Mouse (Mus musculus): Measurements from ENCODE around the gene Ccl11. TPM values are rescaled to one million over a fixed set of nuclear protein-coding genes. Genes with fewer than 3 reads are reported as not detected.
A peak's percentile ranks its signal among the peaks of the same experiment; 100 is the strongest.

Gene Ccl11
- polyA plus RNA-seq, 1 experiment from 2014 or later, result not detected

DNA sequence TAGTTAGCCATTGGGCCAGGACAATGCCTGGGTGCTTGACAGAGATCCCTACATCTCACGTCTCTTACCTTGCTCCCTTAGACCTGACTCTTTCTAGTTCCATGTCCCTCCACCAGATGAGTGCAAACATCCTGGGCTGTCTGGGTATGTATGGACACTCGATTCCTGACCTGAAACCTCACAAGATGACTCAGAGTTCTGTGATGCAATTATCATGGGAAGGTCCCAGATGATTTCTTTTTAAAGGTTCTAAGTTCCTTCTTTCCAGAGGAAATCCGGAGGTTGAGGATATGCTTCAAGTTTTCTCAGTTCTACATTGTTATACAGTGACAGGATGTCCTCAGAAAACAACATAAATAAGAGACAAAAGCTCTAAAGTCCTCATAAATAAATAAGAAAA is 23.2 kb downstream of the Ccl11 start:
- no peaks in the 10 kb centered on the region for H3K27me3 ChIP-seq (ENCODE audit: control insufficient read depth, insufficient read depth, low read length)
- H3K4me3 ChIP-seq (ENCODE audit: low read depth, low read length), result no peak overlapping the region
- 77% methylated on average over 3 of the region's 3 CpGs for WGBS
- H3K27ac ChIP-seq (replicated peaks; ENCODE audit: low read depth, low read length), result no peak overlapping the region
- DNase-seq (ENCODE audit: low spot score) (no peak), ATAC-seq (replicated peaks; ENCODE audit: insufficient number of reproducible peaks, low FRiP score, low TSS enrichment, low read depth) (no peak)
- no peak overlapping the region for H3K4me2 ChIP-seq (ENCODE audit: low read depth, low read length)
- no peaks in the 10 kb centered on the region for H3K36me3 ChIP-seq (replicated peaks; ENCODE audit: control insufficient read depth, insufficient read depth, low read depth, low read length)
- H3K9me3 ChIP-seq (replicated peaks; ENCODE audit: control insufficient read depth, low read length), result no peaks in the 10 kb centered on the region
- no peak overlapping the region for H3K9ac ChIP-seq (replicated peaks; ENCODE audit: low read length)
- no peaks in the 10 kb centered on the region for H3K4me1 ChIP-seq (ENCODE audit: control insufficient read depth, insufficient read depth, low read length)

DNA sequence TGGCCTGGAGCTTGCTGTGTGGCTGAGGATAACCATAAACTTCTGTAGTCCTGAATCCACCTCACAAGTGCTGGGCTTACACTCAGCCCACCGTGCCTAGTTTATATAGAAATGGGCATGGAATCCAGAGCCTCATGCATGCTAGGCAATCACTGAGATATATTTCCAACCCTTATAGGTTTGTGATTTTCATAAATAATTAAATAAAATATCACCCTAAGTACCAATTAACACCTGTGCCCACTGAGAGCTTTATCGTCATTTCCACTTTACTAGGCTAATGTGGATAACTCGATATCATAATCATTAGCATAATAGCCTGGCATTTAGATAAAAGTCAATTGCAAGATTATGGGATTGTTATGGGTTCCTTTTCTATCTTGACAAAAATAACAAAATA is 26.7 kb downstream of the Ccl11 start:
- no peak overlapping the region for H3K4me2 ChIP-seq (ENCODE audit: low read depth, low read length)
- DNase-seq (ENCODE audit: low spot score), result no peak

DNA sequence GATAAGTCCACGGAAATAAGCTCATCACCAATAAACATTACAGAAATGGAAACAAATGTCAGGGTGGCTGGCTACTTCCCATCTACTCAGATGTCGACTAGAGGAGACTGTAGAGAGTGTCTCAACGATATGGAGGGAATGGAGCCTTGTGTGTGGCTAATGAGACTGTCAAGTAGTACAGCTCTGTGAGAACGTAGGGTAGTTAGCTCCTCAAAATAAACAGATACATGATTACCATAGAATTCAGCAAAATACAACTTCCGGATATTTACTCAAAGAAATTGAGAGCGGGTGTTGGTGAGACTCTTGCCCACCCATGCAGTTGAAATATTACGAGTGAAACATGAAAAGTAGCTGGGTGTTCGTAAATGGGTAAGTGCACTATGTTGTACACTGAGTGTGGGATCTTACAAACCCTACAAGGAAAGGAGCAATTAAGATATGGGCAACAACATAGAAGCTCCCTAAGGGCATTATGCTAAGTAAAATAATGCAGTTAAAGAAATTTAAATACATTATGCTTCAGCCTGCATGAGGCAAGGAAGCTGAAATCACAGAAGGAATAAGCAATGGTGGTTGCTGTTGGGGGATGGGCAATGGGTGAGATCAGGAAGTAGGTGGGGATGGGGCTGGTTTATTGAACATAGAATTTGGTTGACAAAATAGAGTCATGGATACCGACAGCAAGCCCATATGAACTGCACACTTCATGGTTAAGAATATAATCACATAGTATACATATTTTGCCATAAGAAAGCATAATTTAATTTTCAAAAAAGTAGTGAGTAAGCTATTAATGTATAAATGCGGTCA is 42.1 kb downstream of the Ccl11 start:
- H3K9me3 ChIP-seq (replicated peaks; ENCODE audit: control insufficient read depth, low read length), result no peaks in the 10 kb centered on the region
- no peaks in the 10 kb centered on the region for H3K27me3 ChIP-seq (ENCODE audit: control insufficient read depth, insufficient read depth, low read length)
- DNase-seq (ENCODE audit: low spot score) (no peak), ATAC-seq (replicated peaks; ENCODE audit: insufficient number of reproducible peaks, low FRiP score, low TSS enrichment, low read depth) (no peak)
- H3K9ac ChIP-seq (replicated peaks; ENCODE audit: low read length), result no peak overlapping the region
- H3K4me2 ChIP-seq (ENCODE audit: low read depth, low read length), result no peak overlapping the region
- no peaks in the 10 kb centered on the region for H3K36me3 ChIP-seq (replicated peaks; ENCODE audit: control insufficient read depth, insufficient read depth, low read depth, low read length)
- H3K27ac ChIP-seq (replicated peaks; ENCODE audit: low read depth, low read length), result no peak overlapping the region
- no peak overlapping the region for H3K4me3 ChIP-seq (ENCODE audit: low read depth, low read length)
- 82% methylated on average over 10 of the region's 10 CpGs for WGBS
- no peaks in the 10 kb centered on the region for H3K4me1 ChIP-seq (ENCODE audit: control insufficient read depth, insufficient read depth, low read length)

More for the DNA sequence above, 26.7 kb downstream of the Ccl11 start:
- Histone ChIP-seq H3K4me1 (ENCODE audit: control insufficient read depth, insufficient read depth, low read length) (no peaks in the 10 kb centered on the region), H3K9me3 (replicated peaks; ENCODE audit: control insufficient read depth, low read length) (no peaks in the 10 kb centered on the region), H3K9ac (replicated peaks; ENCODE audit: low read length) (no peak overlapping the region), H3K4me3 (ENCODE audit: low read depth, low read length) (no peak overlapping the region), H3K27me3 (ENCODE audit: control insufficient read depth, insufficient read depth, low read length) (no peaks in the 10 kb centered on the region), H3K27ac (replicated peaks; ENCODE audit: low read depth, low read length) (no peak overlapping the region), H3K36me3 (replicated peaks; ENCODE audit: control insufficient read depth, insufficient read depth, low read depth, low read length) (no peaks in the 10 kb centered on the region)
- 93% methylated on average over 3 of the region's 3 CpGs for WGBS
- no peak for ATAC-seq (replicated peaks; ENCODE audit: insufficient number of reproducible peaks, low FRiP score, low TSS enrichment, low read depth)

DNA sequence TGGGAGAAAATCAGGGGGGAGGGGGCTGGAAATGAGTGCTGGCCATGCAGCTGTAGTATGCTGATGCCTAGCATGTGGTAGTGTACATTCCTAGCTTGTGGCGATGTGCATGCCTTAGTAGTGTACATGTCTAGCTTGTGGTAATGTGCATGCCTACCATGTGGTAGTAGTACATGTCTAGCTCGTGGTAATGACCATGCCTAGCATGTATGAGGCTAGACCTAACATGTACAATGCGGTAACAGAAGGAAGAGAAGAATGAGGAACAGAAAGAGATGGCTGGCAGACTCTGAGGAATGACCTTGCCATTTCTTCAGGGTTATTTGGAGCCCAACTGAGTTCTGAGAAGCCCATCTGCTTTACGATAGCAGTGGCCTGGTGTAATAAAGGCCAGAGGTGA is 43.5 kb downstream of the Ccl11 start:
- DNase-seq (ENCODE audit: low spot score) (no peak), ATAC-seq (replicated peaks; ENCODE audit: insufficient number of reproducible peaks, low FRiP score, low TSS enrichment, low read depth) (no peak)
- Histone ChIP-seq H3K4me1 (ENCODE audit: control insufficient read depth, insufficient read depth, low read length) (no peaks in the 10 kb centered on the region), H3K4me3 (ENCODE audit: low read depth, low read length) (no peak overlapping the region), H3K27me3 (ENCODE audit: control insufficient read depth, insufficient read depth, low read length) (no peaks in the 10 kb centered on the region), H3K9me3 (replicated peaks; ENCODE audit: control insufficient read depth, low read length) (no peaks in the 10 kb centered on the region), H3K36me3 (replicated peaks; ENCODE audit: control insufficient read depth, insufficient read depth, low read depth, low read length) (no peaks in the 10 kb centered on the region), H3K27ac (replicated peaks; ENCODE audit: low read depth, low read length) (no peak overlapping the region), H3K4me2 (ENCODE audit: low read depth, low read length) (no peak overlapping the region), H3K9ac (replicated peaks; ENCODE audit: low read length) (no peak overlapping the region)
- 85% methylated on average over 4 of the region's 4 CpGs for WGBS

DNA sequence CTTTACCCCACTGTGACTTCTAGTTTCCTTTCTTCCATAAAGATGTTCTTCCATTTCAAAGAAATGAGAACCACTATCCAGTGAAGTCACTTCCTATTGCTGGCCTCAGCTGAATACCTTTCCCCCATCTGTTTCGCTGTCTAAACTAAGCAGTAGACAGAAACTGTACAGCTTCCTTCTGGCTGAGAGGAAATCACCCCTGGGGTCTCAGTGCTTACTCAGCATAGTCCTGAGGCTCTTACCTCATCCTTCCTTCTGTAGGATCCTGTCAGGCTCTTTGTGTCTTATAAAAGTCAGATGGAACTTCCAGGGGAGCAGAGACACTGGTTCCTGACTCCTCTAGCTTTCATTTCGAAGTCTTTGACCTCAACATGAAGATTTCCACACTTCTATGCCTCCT is 43.9 kb downstream of the Ccl11 start, which contains the start of gene Ccl12:
Gene Ccl12 (plus strand): TSS at position 317 of the 400 bp plus-strand sequence.
- 71% methylated on average over 2 of the region's 2 CpGs for WGBS
- ATAC-seq (replicated peaks; ENCODE audit: insufficient number of reproducible peaks, low FRiP score, low TSS enrichment, low read depth), result no peak
- Histone ChIP-seq H3K9me3 (replicated peaks; ENCODE audit: control insufficient read depth, low read length) (no peaks in the 10 kb centered on the region), H3K27me3 (ENCODE audit: control insufficient read depth, insufficient read depth, low read length) (no peaks in the 10 kb centered on the region), H3K36me3 (replicated peaks; ENCODE audit: control insufficient read depth, insufficient read depth, low read depth, low read length) (no peaks in the 10 kb centered on the region), H3K4me1 (ENCODE audit: control insufficient read depth, insufficient read depth, low read length) (no peaks in the 10 kb centered on the region), H3K4me3 (ENCODE audit: low read depth, low read length) (no peak within 1 kb of the TSS), H3K4me2 (ENCODE audit: low read depth, low read length) (no peak within 1 kb of the TSS), H3K27ac (replicated peaks; ENCODE audit: low read depth, low read length) (no peak within 1 kb of the TSS), H3K9ac (replicated peaks; ENCODE audit: low read length) (no peak within 1 kb of the TSS)
- no peak for DNase-seq (ENCODE audit: low spot score)

DNA sequence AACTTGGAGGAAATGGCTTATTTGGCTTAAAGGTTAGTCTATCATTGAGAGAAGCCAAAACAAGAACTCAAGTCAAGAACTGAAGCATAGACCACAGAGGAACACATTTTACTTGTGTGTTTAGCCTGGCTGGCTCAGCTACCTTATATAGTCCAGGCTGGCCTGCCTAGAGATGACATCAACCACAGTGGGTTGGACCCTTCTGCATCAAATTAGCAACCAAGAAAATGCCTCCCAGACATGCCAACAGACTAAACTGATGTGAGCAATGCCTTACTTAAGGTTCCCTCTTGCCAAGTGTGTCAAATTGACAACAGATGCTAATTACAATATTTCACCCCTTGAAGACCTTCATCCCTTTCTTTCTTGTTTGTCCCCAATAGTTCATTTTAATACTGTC is 52.0 kb downstream of the Ccl11 start:
- H3K4me2 ChIP-seq (ENCODE audit: low read depth, low read length), result no peak overlapping the region
- no peak overlapping the region for H3K4me3 ChIP-seq (ENCODE audit: low read depth, low read length)
- no peaks in the 10 kb centered on the region for H3K4me1 ChIP-seq (ENCODE audit: control insufficient read depth, insufficient read depth, low read length)
- H3K9ac ChIP-seq (replicated peaks; ENCODE audit: low read length), result no peak overlapping the region
- H3K9me3 ChIP-seq (replicated peaks; ENCODE audit: control insufficient read depth, low read length), result no peaks in the 10 kb centered on the region
- no peak overlapping the region for H3K27ac ChIP-seq (replicated peaks; ENCODE audit: low read depth, low read length)
- ATAC-seq (replicated peaks; ENCODE audit: insufficient number of reproducible peaks, low FRiP score, low TSS enrichment, low read depth) (no peak), DNase-seq (ENCODE audit: low spot score) (peak; percentile 25)
- no peaks in the 10 kb centered on the region for H3K27me3 ChIP-seq (ENCODE audit: control insufficient read depth, insufficient read depth, low read length)
- no peaks in the 10 kb centered on the region for H3K36me3 ChIP-seq (replicated peaks; ENCODE audit: control insufficient read depth, insufficient read depth, low read depth, low read length)

DNA sequence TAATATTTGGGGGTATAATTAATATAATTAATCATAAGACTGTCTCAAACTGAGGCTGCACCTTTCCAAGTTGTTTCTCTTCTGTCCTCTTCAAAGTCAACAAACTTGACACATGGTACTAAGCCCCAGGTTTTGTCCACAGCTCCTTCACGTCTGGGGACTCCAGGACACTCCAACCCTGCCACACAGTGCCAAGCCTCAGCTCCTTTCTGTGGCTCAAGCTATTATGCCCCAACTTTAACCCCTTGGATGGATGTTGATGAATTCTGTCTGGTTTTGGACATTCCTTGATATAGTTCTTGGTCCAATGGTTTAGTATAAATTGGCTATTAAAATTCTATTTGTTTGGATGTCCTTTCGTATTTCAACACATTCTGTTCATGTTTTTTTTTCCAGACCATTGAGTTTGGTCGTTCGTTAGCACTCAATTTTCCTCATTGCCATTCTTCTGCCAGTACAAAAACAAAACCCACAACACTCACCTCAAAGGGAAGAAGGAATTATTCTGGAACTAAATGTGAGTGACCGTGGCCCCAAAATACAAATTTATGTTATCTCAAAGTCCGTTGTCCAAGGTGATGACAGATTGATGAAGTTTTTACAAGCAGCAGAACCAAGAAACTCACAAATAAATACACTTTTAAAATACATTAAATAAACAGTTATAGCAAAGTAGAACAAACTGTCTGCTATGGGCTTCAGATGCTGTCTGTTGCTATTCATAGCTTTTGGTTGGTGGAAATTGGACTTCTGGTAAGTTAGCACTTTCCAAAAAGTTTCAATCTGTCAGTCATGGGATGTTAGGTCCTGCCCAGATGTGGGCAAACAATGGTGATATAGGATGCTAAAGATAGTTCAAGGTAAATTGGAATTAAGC is 53.0 kb downstream of the Ccl11 start:
- Histone ChIP-seq H3K27me3 (ENCODE audit: control insufficient read depth, insufficient read depth, low read length) (no peaks in the 10 kb centered on the region), H3K36me3 (replicated peaks; ENCODE audit: control insufficient read depth, insufficient read depth, low read depth, low read length) (no peaks in the 10 kb centered on the region), H3K4me1 (ENCODE audit: control insufficient read depth, insufficient read depth, low read length) (no peaks in the 10 kb centered on the region), H3K9me3 (replicated peaks; ENCODE audit: control insufficient read depth, low read length) (no peaks in the 10 kb centered on the region), H3K4me2 (ENCODE audit: low read depth, low read length) (no peak overlapping the region), H3K4me3 (ENCODE audit: low read depth, low read length) (no peak overlapping the region), H3K9ac (replicated peaks; ENCODE audit: low read length) (no peak overlapping the region), H3K27ac (replicated peaks; ENCODE audit: low read depth, low read length) (no peak overlapping the region)
- DNase-seq (ENCODE audit: low spot score) (no peak), ATAC-seq (replicated peaks; ENCODE audit: insufficient number of reproducible peaks, low FRiP score, low TSS enrichment, low read depth) (no peak)
- 78% methylated on average over 6 of the region's 6 CpGs for WGBS

All from embryonic facial prominence, embryonic 11.5 days (tissue).